Mouse (Mus musculus) bone marrow, adult 2 months (tissue): ENCODE results near the gene Cpa4.

Experiments used
- CTCF ChIP-seq: fragments of 200-500 bp; IDR thresholded peaks from 2 replicates; pipeline ENCODE4 v1.5.1; 2011; ENCODE audit warnings: low read length, control low read depth; ENCODE audit not compliant: control insufficient read depth, insufficient read depth
- POLR2A ChIP-seq: fragments of 200-500 bp; IDR thresholded peaks from 2 replicates; pipeline ENCODE4 v1.6.1; 2011; ENCODE audit warnings: low read depth, mild to moderate bottlenecking, control low read depth, low read length, borderline replicate concordance; ENCODE audit not compliant: control insufficient read depth

DNA sequence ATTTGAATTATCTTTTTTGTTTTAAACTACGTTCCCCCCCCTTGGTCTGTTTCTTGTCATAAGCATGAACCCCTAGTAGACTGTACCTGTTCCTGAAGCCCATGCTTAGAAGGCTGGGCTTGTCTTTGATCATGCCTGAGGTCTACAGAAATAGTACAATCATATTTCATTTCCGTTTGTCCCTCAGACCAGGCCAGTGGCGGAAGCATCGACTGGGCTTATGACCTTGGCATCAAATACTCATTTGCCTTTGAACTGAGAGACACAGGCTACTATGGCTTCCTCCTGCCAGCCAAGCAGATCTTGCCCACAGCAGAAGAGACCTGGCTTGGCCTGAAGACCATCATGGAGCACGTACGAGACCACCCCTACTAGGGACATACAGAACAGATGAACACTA, 4.1 kb upstream of the Cpa4 start:
- TF ChIP-seq CTCF (no peak), POLR2A (no peak)
